Mouse (Mus musculus) heart, adult 2 months (tissue): Measurements from ENCODE around the gene Gstp2.

ENCODE experiments used
- CTCF ChIP-seq: fragments of 200-600 bp; IDR thresholded peaks from 2 replicates; pipeline ENCODE4 v1.8.1; 2022; ENCODE audit warnings: antibody characterized with exemption, mild to moderate bottlenecking, moderate library complexity
- POLR2A ChIP-seq: fragments of 200-500 bp; IDR thresholded peaks from 2 replicates; pipeline ENCODE4 v1.6.1; 2011; ENCODE audit warnings: mild to moderate bottlenecking, low read depth, low read length, control low read depth; ENCODE audit not compliant: insufficient read depth

- TF ChIP-seq POLR2A (no peak), CTCF (no peak)
These were observed 46.9 kb upstream of the Gstp2 start for GRCm38 (mm10) chr19:4092750-4093149.
